Mouse (Mus musculus) layer of hippocampus, adult 6 months (tissue): Measurements from ENCODE around the gene Olfr901. TPM values are rescaled to one million over a fixed set of nuclear protein-coding genes. Genes with fewer than 3 reads are reported as not detected.

Source experiments
- long read RNA-seq, 2 experiments: library from polyadenylated mRNA; unstranded; transcript quantifications; one replicate each; pipeline ENCODE4 v2.0.0; 2019 to 2020
- polyA plus RNA-seq: library from polyadenylated mRNA; unstranded; fragments of <200 nt; fragmentation: Nextera tagmentation; gene quantifications from 2 replicates; pipeline ENCODE4 v1.2.3, GENCODE M21; 2021

The Olfr901 gene
- polyA plus RNA-seq = not detected in 2 replicates
- long read RNA-seq, experiment 1 = 0 reads
- long read RNA-seq, experiment 2 = 0 reads

DNA sequence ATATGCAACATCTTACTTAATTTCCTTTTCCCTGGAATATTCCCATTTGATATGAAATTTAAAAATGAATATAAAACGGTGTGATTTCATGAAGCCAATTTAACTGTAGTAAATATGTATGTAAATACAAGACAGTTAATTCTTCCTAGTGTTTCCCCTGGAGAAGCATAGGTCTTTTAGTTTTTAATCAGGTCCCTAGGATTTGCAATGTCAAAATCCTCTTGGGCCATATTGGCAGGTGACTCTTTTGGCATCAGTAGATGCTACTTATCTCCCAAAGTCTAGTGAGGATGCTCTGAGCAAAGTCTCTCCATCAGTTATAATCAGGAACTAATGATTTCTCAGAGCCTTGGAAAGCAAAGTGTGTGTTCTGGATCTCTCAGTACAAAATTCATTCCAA is at the start of gene Olfr901:
Gene Olfr901, plus strand, starts transcription at position 301 of the 400 bp plus-strand sequence.

DNA sequence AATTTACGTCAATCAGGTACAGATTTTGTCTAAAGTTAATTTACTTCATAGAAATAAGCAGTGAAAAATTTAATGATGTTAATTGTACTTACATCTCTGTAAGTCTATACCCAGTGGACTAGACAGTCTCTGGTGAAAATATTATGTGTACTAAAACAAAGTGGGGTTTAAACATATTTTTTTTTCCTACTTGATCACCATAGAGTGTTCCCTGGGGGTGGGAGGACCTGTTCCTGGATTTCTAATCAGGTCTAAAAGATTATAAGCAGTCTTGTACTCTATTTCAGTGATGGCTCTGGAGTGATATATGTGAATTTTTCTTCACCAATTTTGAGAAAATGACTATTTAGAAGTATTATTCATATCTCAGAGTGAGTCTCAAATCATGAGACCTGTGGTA is 27.9 kb upstream of the Olfr901 start, which contains the start of gene Olfr147:
Gene Olfr147, plus strand, starts transcription at position 301 of the 400 bp plus-strand sequence.

DNA sequence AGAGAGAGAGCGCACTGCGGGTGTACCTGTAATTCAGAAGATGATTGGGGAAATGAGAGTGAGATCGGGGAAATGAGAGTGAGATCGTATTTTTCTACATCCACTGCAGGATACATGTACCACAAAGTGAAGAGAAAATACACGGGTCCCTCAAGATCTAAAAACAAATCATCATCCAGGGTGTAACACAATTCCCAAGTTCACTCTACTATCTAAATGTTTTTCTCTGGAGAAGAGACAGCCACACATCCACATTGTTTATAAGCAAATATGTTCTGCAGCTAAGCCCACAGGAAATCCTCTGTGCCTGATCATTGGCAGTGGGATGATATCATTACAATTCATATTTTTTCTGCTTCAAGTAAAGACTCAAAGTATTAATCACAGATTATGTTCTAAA is 18.1 kb downstream of the Olfr901 start, which contains the start of gene Olfr902:
Gene Olfr902, plus strand, starts transcription at position 301 of the 400 bp plus-strand sequence.

DNA sequence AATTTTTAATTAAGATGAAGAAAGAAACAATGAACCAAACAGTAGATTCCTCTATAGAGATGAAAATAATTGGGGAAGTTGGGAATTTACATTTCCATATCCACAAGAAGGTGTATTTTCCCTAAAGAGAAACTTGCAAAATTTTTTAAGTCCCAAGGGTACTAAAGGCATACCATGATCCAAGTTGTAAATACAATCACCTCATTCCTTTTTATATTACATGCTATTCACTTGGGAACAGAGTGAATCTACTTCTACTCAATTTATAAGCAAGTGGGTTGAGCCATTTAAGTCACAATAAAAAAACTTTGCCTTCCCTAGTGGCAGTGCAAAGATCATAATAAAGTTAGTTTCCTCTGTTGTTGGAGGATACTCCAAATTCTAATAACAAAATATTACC is 33.6 kb downstream of the Olfr901 start, which contains the start of gene Olfr904:
Gene Olfr904, plus strand, starts transcription at position 301 of the 400 bp plus-strand sequence.

DNA sequence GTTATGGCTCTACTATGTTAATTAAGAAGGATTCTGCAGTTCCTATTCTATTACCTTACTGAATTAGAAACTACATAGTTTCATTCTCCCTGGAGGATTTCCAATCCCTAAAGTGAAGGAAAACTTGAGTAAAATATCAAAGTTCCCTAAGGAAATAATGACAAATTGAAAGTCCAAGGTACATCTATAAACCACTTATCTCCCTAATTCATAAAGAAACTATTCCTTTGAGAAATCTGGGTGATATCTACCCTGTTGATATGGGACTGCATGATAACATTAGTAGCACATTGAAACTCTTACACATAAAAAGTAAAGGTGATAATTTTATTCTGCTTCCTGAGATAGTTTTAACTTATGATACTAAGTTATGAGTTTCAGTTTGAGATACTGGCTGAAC is 41.6 kb downstream of the Olfr901 start, which contains the start of gene Olfr905:
Gene Olfr905, plus strand, starts transcription at position 301 of the 400 bp plus-strand sequence.

Other genes with a start within 250 kb of the Olfr901 start
- gene Olfr891, start 248.6 kb upstream of the Olfr901 start, polyA plus RNA-seq = not detected in 2 replicates
- not detected in 2 replicates for gene Olfr893, start 221.1 kb upstream of the Olfr901 start, polyA plus RNA-seq
- gene Olfr894, start 211.4 kb upstream of the Olfr901 start, polyA plus RNA-seq = not detected in 2 replicates
- not detected in 2 replicates for gene Olfr143, start 176.7 kb upstream of the Olfr901 start, polyA plus RNA-seq
- not detected in 2 replicates for gene Olfr895, start 161.6 kb upstream of the Olfr901 start, polyA plus RNA-seq
- not detected in 2 replicates for gene Olfr896-ps1, start 138.3 kb upstream of the Olfr901 start, polyA plus RNA-seq
- not detected in 2 replicates for gene Olfr25, start 100.4 kb upstream of the Olfr901 start, polyA plus RNA-seq
- gene Olfr898, start 81.0 kb upstream of the Olfr901 start, polyA plus RNA-seq = not detected in 2 replicates
- gene Olfr250, start 62.6 kb upstream of the Olfr901 start, polyA plus RNA-seq = not detected in 2 replicates
- not detected in 2 replicates for gene Olfr251, start 52.4 kb upstream of the Olfr901 start, polyA plus RNA-seq
- gene Olfr147, start 27.8 kb upstream of the Olfr901 start, polyA plus RNA-seq = not detected in 2 replicates
- not detected in 2 replicates for gene Olfr902, start 18.2 kb downstream of the Olfr901 start, polyA plus RNA-seq
- gene Olfr904, start 33.7 kb downstream of the Olfr901 start, polyA plus RNA-seq = not detected in 2 replicates
- gene Olfr905, start 41.7 kb downstream of the Olfr901 start, polyA plus RNA-seq = not detected in 2 replicates
- not detected in 2 replicates for gene Olfr906, start 57.6 kb downstream of the Olfr901 start, polyA plus RNA-seq
- not detected in 2 replicates for gene Olfr907, start 66.3 kb downstream of the Olfr901 start, polyA plus RNA-seq
- not detected in 2 replicates for gene Olfr911-ps1, start 92.1 kb downstream of the Olfr901 start, polyA plus RNA-seq
- gene Olfr910, start 108.4 kb downstream of the Olfr901 start, polyA plus RNA-seq = not detected in 2 replicates
- gene Olfr912, start 150.7 kb downstream of the Olfr901 start, polyA plus RNA-seq = not detected in 2 replicates
- not detected in 2 replicates for gene Olfr913, start 163.3 kb downstream of the Olfr901 start, polyA plus RNA-seq
- not detected in 2 replicates for gene Olfr914, start 175.6 kb downstream of the Olfr901 start, polyA plus RNA-seq
- gene Olfr916, start 230.4 kb downstream of the Olfr901 start, polyA plus RNA-seq = not detected in 2 replicates
- gene Olfr917, start 236.4 kb downstream of the Olfr901 start, polyA plus RNA-seq = not detected in 2 replicates
- gene Olfr918, start 245.1 kb downstream of the Olfr901 start, polyA plus RNA-seq = not detected in 2 replicates